Mouse (Mus musculus) erythroid progenitor cell, adult 5-6 weeks (primary cell): Measurements from ENCODE around the gene Lrp2. TPM values are rescaled to one million over a fixed set of nuclear protein-coding genes. Genes with fewer than 3 reads are reported as not detected.
"Not testable (repeated sequence)": the region's sequence is repeated elsewhere in the genome, so short reads cannot be mapped to it uniquely, and the experiment has no call there.

Source experiments
- ATAC-seq: replicated peaks from 2 replicates; pipeline ENCODE4 v1.8.0; 2016; ENCODE audit warnings: moderate number of reproducible peaks, mild to moderate bottlenecking, moderate TSS enrichment, inconsistent platforms; ENCODE audit not compliant: poor library complexity, low FRiP score, severe bottlenecking
- total RNA-seq, 2 experiments: library from RNA; stranded (forward) in 1 of 2; stranded (reverse) in 1 of 2; fragments of 150-400 nt in 1 of 2; fragments of 186-747, 209-891 nt in 1 of 2; gene quantifications; 2 replicates each; pipeline versions ENCODE4 v1.2.3 to v1.2.4; 2015 to 2017; ENCODE audit warnings: low replicate concordance in 2 of 2

Lrp2 gene
- total RNA-seq, 2 experiments from 2014 or later, result not detected

GRCm38 (mm10) chr2:69585191-69585885, 527 bp downstream of the Lrp2 start:
- no peak for ATAC-seq

- no peak for ATAC-seq
These were observed 1.5 kb downstream of the Lrp2 start for GRCm38 (mm10) chr2:69584117-69584933.

- ATAC-seq, result no peak
These were observed 3.0 kb downstream of the Lrp2 start for GRCm38 (mm10) chr2:69582861-69583260.

DNA sequence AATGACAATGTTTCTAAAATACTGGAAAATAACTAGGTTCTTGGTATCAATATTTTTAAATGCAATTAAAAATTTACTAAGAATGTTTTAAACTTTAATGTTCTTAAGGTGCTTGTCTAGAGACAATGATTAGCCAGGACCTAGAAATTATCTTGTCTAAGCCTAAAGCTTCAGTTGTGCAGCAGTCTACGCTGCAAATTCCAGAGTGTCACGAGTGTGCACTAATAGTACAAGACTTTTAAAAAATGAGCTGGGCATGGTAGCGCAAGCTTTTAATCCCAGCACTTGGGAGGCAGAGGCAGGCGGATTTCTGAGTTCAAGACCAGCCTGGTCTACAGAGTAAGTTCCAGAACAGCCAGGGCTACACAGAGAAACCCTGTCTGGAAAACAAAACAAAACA, 3.8 kb downstream of the Lrp2 start:
- ATAC-seq, result not testable (repeated sequence)

DNA sequence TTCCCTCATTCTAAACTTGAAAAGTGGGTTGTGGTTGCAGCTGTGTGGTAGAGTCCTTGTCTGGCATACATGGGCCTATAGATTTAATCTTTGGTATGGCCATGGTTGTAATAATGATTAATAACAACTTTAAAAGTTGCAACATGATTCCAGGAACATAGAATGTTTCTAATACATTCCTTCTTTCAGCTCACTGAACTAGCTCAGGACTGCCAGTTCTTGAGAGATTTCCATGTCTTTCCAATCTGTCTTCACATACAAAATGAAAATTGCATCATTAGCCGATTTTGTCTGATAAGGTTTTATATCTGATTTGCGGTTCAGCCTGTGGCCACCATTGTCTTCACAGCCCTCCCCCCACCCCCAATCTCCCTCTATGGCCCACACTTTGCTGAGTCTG, 5.8 kb downstream of the Lrp2 start:
- no peak for ATAC-seq

- ATAC-seq, result no peak
These were observed 7.7 kb downstream of the Lrp2 start for GRCm38 (mm10) chr2:69578206-69578605.

- no peak for ATAC-seq
These were observed 9.3 kb downstream of the Lrp2 start for GRCm38 (mm10) chr2:69576531-69576930.

- ATAC-seq, result no peak
These were observed 10.9 kb downstream of the Lrp2 start for GRCm38 (mm10) chr2:69574934-69575333.

- ATAC-seq, result no peak
These were observed 11.6 kb downstream of the Lrp2 start for GRCm38 (mm10) chr2:69574261-69574660.

DNA sequence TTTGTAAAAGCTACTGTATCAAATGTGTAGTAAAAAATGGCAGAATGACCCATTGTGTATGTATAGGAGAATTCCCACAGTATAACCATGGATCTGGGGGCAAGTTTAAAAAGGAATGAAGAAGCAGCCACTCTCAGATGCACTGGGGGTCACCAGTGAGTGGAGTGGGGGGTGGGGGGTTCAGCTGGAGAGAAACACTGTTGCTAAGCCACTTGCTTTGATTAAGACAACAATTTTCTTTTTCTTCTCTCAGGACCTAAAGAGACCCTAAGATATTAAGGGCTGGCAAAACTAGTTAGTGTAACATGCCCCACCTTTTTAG, 12.2 kb downstream of the Lrp2 start:
- no peak for ATAC-seq

DNA sequence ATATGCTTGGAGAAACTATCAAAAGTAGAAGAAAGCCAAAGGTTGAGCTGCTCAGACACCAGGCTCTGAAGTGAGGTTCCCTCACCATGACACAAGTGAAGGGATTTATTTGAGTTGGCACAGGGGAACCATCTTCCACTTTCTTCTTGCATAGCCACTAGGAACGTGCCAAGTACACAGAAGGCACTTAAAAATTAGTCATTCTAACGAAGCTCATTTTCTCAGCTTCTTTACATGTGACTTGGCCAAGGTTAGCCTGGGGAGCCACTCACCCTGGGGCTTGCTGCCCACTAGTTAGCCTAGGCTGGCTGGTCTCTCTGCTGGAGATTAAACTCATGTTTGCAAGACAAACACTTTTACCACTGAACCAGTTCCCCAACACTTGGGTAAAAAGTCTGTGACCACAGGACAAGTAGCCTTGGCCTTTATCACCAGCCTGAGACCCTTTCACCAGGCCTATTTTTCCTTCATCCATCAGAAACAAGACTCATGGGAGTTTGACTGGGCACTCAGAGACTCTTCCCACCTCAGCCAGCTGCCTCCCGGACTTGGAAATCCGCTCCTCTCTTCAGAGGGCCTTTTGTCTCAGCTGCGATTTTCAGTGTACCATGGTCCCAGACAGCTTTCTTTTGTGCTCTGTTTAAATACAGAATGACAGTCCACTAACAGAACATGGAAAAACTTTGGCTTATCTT, 12.7 kb downstream of the Lrp2 start:
- no peak for ATAC-seq

- ATAC-seq, result no peak
These were observed 15.3 kb downstream of the Lrp2 start for GRCm38 (mm10) chr2:69570556-69570955.

DNA sequence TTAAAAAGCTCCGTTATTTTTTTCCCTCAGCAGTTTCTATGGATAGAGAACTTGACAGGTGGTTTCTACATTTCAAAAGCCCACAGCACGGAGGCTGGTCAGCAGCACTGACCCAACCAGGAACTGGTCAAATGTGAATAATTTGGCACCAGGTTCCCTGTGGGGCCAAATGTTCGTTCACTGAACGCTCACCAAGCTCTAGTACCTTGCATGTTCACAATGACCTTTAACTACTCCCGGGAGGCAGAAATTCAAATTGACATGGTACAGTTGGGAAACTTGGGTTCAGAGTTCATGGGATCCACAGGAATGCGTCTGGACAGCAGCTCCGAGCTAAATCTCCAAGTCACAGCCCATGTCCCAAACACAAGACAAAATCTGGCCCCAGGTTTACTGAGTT, 19.6 kb downstream of the Lrp2 start:
- no peak for ATAC-seq

- no peak for ATAC-seq
These were observed 22.4 kb downstream of the Lrp2 start for GRCm38 (mm10) chr2:69563492-69563891.

DNA sequence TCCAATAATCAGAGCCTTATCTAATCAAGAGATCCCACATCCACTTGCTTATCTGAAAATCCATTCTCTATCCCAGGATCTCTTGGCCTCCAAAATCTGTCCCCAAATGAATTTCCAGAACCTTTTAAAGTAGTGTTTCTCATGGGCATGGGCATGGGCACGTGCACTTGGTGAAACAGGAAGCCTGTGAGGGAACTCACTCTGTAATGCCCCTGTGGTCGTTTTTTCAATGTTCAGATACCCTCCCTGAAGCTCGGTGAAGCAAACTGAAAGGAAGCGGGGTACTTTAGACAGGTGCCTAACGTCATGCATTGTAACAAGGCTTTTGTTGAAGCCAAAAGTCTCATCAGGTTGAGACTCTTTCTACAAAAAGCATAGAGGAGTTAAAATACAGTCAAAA, 23.1 kb downstream of the Lrp2 start:
- ATAC-seq, result no peak

- ATAC-seq, result no peak
These were observed 25.6 kb downstream of the Lrp2 start for GRCm38 (mm10) chr2:69560221-69560620.

- ATAC-seq, result no peak
These were observed 26.5 kb downstream of the Lrp2 start for GRCm38 (mm10) chr2:69559380-69559779.

DNA sequence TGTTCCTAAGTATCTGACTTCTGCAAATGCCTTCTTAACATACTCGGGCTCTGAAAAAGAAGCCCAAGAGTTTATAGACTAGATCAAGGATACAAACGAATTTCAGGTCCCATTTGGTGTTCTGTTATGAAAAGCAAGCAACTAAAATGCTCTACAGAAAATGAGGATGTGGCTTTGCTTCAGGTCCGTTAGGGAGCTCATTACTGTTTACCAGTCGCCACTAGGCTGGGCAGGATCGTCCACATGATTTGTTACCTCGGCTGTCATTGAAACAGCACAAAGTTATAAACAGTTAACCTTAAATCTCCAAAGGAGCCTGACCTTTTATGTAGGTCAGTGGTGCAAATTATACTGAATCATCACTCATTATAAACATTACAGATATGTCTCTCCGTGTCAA, 29.2 kb downstream of the Lrp2 start:
- no peak for ATAC-seq

DNA sequence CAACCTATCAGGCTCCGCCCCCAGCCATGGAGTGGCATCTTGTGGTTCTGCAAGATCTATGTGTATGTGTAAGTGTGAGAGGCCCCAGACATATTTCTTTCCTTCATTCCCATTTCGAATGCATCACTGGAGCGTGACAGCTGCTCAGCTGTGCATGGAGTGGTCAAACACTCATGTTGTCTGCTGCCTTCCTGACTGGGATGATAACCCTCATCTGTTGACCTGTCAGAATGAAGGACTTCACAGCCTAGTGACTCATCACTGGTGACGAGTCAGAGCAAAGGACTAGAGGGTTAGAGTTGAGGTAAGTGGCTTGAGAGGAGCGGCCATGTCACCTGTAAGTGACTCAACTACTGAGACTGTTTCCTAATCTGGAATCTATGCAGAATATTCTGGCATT, 34.2 kb downstream of the Lrp2 start:
- no peak for ATAC-seq

- no peak for ATAC-seq
These were observed 39.0 kb downstream of the Lrp2 start for GRCm38 (mm10) chr2:69546823-69547222.

DNA sequence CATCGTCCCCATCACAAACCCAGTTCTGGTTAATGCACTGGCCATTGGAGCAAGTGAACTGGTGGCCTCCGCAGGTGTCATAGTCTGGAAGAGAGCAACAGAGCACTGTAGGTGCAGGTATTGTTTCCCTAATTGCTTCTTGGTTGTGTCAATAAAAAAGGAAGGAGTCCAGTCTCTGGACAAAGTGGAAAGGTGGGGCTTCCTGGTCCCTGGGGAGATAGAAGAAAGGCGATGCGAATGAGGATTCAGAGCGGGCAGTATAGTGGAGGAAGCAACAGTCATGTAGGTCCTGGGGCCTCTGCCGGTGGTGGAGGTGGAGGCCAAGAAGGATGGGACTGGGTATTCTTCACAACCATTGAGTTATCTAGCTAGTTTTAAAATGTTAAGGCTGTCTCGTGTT, 49.8 kb downstream of the Lrp2 start:
- ATAC-seq, result no peak
